Mouse (Mus musculus) erythroblast, embryonic 14.5 days (primary cell): ENCODE measurements around the gene Maea.

Source experiments
- GATA1 ChIP-seq: IDR thresholded peaks from 2 replicates; pipeline ENCODE4 v1.6.1; 2012; ENCODE audit warnings: low read length, inconsistent platforms, mixed read lengths
- TAL1 ChIP-seq: IDR thresholded peaks from 3 replicates; pipeline ENCODE4 v1.6.1; 2012; ENCODE audit warnings: low read length, inconsistent platforms, mixed read lengths

GRCm38 (mm10) chr5:33343571-33343970 lies 8.3 kb downstream of the Maea start:
- no peak for TF ChIP-seq TAL1
- no peak for TF ChIP-seq GATA1
